Mouse (Mus musculus) midbrain, embryonic 11.5 days (tissue): ENCODE measurements at regions not wholly inside any gene's neighbourhood (a gene's known extent, or its start where the extent isn't known, plus 50 kb on each side); places are given as distances from the start of the nearest gene placed in this dataset.
A peak's percentile ranks its signal among the peaks of the same experiment; 100 is the strongest.

Source experiments
- ATAC-seq: fragments of 200-750 bp; cut with Nextera tagmentation; 2 replicates; pipeline ENCODE4 v1.8.0; 2017; ENCODE audit warnings: moderate TSS enrichment, moderate library complexity; ENCODE audit not compliant: low FRiP score
- DNase-seq: peaks from one replicate; pipeline ENCODE4 v3.0.0; 2015; ENCODE audit warnings: low spot score; ENCODE audit errors: missing footprints
- H3K27ac ChIP-seq: fragments of 300-500 bp; sonication (generic); 2 replicates; pipeline ENCODE4 v1.5.1; 2014; ENCODE audit warnings: low read depth, low read length
- H3K27me3 ChIP-seq: fragments of 300-500 bp; sonication (generic); 2 replicates; pipeline ENCODE4 v1.6.1; 2014; ENCODE audit warnings: mild to moderate bottlenecking, low read length, moderate library complexity, mixed read lengths; ENCODE audit not compliant: control insufficient read depth, insufficient read depth
- H3K36me3 ChIP-seq: fragments of 300-500 bp; sonication (generic); 2 replicates; pipeline ENCODE4 v1.6.1; 2014; ENCODE audit warnings: mild to moderate bottlenecking, low read length, moderate library complexity, mixed read lengths; ENCODE audit not compliant: control insufficient read depth, insufficient read depth
- H3K4me1 ChIP-seq: fragments of 300-500 bp; sonication (generic); 2 replicates; pipeline ENCODE4 v1.6.1; 2014; ENCODE audit warnings: low read length; ENCODE audit not compliant: control insufficient read depth, insufficient read depth
- H3K4me2 ChIP-seq: fragments of 300-500 bp; sonication (generic); 2 replicates; pipeline ENCODE4 v1.6.1; 2014; ENCODE audit warnings: mild to moderate bottlenecking, moderate library complexity
- H3K4me3 ChIP-seq: fragments of 300-500 bp; sonication (generic); 2 replicates; pipeline ENCODE4 v1.5.1; 2014; ENCODE audit warnings: low read depth, low read length
- H3K9ac ChIP-seq: fragments of 300-500 bp; sonication (generic); 2 replicates; pipeline ENCODE4 v1.6.1; 2014; ENCODE audit warnings: low read length
- H3K9me3 ChIP-seq: fragments of 300-500 bp; sonication (generic); 2 replicates; pipeline ENCODE4 v1.6.1; 2016; ENCODE audit warnings: low read length; ENCODE audit not compliant: control insufficient read depth
- WGBS: fragments of 180-500 bp; shearing (Covaris S2); extraction: QIAGEN DNeasy Blood & Tissue Kit; methylation state at CpG from one replicate; pipeline ENCODE4 v1.1.7; 2014; 5-methylcytosine and 5-hydroxymethylcytosine counted together

DNA sequence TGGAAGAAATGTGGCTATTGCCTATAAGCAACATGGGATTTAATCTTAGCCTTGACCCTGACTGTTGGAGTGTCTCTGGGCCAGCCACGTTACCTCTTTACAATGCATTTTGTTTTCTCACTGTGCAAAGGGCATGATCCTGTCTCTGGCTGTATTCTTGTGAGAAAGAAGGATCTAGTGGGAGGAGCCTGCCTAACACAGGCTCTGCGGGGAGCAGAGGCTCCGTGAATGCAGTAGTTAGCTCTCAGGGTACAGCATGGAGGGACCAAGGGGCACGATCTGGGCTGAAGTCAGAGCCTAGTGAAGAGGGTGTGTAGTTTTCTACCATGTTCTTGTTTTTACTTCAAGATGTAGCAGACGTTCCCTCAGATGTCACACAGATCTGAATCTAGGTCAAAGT, 395.8 kb upstream of the Fam92a start:
- no peak overlapping the region for H3K4me3 ChIP-seq
- H3K9me3 ChIP-seq, result no peaks in the 10 kb centered on the region
- H3K4me1 ChIP-seq, result peaks cover 8% of the 10 kb centered on the region; the same call in 1 of the 2 replicates
- H3K36me3 ChIP-seq, result no peaks in the 10 kb centered on the region
- H3K27me3 ChIP-seq, result no peaks in the 10 kb centered on the region
- 6% methylated on average over 5 of the region's 5 CpGs for WGBS
- peak; percentile 83 for ATAC-seq
- H3K9ac ChIP-seq, result 0 out of 2 replicates have a peak overlapping the region, but pooled peaks have one; percentile 22
- H3K27ac ChIP-seq, result no peak overlapping the region
- DNase-seq, result no peak
- H3K4me2 ChIP-seq, result peak overlapping the region; percentile 22; the same call in 1 of the 2 replicates

DNA sequence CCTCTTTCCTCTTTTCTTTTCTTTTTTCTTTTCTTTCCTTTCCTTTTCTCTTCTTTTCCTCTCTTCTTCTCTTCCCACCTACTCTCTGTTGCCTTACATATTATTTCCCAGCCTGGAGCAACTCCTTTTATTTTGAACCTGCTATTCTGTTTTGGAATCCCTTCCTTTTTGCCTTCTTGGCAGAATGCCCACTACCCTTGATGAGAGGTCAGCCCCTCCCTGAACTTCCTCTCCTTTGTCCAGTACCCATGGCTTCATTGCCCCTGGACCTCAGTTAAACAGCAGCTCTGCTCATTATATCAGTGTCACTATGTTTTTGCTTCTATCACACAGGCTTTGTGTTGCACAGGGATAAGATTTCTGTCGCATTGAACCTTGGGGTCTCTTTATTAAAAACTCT, 391.2 kb upstream of the Fam92a start:
- DNase-seq (no peak), ATAC-seq (no peak)
- Histone ChIP-seq H3K9ac (no peak overlapping the region), H3K9me3 (no peaks in the 10 kb centered on the region), H3K36me3 (no peaks in the 10 kb centered on the region), H3K27ac (no peak overlapping the region), H3K4me2 (no peak overlapping the region), H3K4me1 (peaks cover 3% of the 10 kb centered on the region; the same call in 1 of the 2 replicates), H3K27me3 (no peaks in the 10 kb centered on the region), H3K4me3 (no peak overlapping the region)
- WGBS, result 62% methylated on average over 1 of the region's 1 CpGs

GRCm38 (mm10) chr4:12560546-12560945, 388.7 kb upstream of the Fam92a start:
- H3K4me1 ChIP-seq, result no peaks in the 10 kb centered on the region
- H3K9me3 ChIP-seq, result no peaks in the 10 kb centered on the region
- no peaks in the 10 kb centered on the region for H3K27me3 ChIP-seq
- no peak overlapping the region for H3K4me2 ChIP-seq
- no peak for ATAC-seq
- H3K9ac ChIP-seq, result no peak overlapping the region
- no peak overlapping the region for H3K4me3 ChIP-seq
- no peak overlapping the region for H3K27ac ChIP-seq
- DNase-seq, result no peak
- WGBS, result 69% methylated on average over 3 of the region's 3 CpGs
- no peaks in the 10 kb centered on the region for H3K36me3 ChIP-seq

GRCm38 (mm10) chr4:12560015-12560414, 388.2 kb upstream of the Fam92a start:
- Histone ChIP-seq H3K9me3 (no peaks in the 10 kb centered on the region), H3K4me2 (no peak overlapping the region), H3K27ac (no peak overlapping the region), H3K9ac (no peak overlapping the region), H3K4me3 (no peak overlapping the region), H3K4me1 (no peaks in the 10 kb centered on the region), H3K27me3 (no peaks in the 10 kb centered on the region), H3K36me3 (no peaks in the 10 kb centered on the region)
- 82% methylated on average over 4 of the region's 4 CpGs for WGBS
- DNase-seq, result no peak
- no peak for ATAC-seq

DNA sequence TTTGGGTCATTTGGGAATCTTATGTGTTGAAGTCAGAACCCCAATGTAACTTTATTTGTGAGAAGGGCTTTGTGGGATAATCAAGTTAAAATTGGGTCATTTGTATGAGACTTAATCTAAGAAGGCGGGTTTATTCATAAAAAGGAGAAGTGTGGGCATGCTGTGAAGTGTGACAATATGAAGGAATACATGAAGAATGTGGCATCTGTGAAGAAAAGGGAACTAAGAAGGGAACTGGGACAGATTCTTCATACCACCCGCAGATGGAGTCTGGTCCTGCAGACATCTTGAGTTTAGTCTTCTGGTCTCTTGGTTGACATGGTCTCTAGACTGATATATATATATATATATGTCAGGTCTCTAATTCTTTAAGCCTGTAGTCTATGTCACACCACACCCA, 385.3 kb upstream of the Fam92a start:
- no peak for DNase-seq
- 86% methylated on average over 2 of the region's 2 CpGs for WGBS
- ATAC-seq, result no peak

DNA sequence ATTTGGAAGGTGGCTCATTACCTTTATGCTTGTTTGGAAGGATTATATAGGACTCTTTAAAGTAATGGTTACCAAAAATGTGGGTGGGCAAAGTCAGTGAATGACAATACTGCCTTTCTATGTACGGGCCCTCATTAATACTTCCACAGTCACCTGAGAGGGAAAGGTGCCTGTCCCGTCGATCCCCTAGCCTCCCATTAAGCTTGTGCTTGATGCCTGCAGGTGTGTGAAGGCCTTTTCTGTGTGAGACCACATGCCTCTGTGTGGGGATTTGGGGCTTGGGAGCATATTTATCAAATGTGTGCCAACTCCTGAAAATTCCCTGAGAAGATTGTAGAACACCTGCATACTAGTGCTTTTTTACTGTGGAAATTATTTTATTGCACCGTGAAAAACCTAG, 377.4 kb upstream of the Fam92a start:
- Histone ChIP-seq H3K27ac (no peak overlapping the region), H3K4me2 (no peak overlapping the region), H3K9me3 (no peaks in the 10 kb centered on the region), H3K9ac (no peak overlapping the region), H3K27me3 (no peaks in the 10 kb centered on the region), H3K4me3 (no peak overlapping the region), H3K4me1 (no peaks in the 10 kb centered on the region), H3K36me3 (no peaks in the 10 kb centered on the region)
- 84% methylated on average over 4 of the region's 4 CpGs for WGBS
- ATAC-seq (no peak), DNase-seq (no peak)

More for the DNA sequence above, 385.3 kb upstream of the Fam92a start:
- Histone ChIP-seq H3K9ac (no peak overlapping the region), H3K36me3 (no peaks in the 10 kb centered on the region), H3K4me2 (no peak overlapping the region), H3K27me3 (no peaks in the 10 kb centered on the region), H3K4me1 (no peaks in the 10 kb centered on the region), H3K27ac (no peak overlapping the region), H3K4me3 (no peak overlapping the region), H3K9me3 (no peaks in the 10 kb centered on the region)

- no peaks in the 10 kb centered on the region for H3K27me3 ChIP-seq
- DNase-seq, result no peak
- WGBS, result 76% methylated on average over 2 of the region's 2 CpGs
Observed at GRCm38 (mm10) chr4:12543906-12544305, 372.1 kb upstream of the Fam92a start.

GRCm38 (mm10) chr4:12541508-12541907, 369.7 kb upstream of the Fam92a start:
- DNase-seq, result no peak
- H3K27me3 ChIP-seq, result no peaks in the 10 kb centered on the region
- no peak overlapping the region for H3K9ac ChIP-seq
- H3K9me3 ChIP-seq, result no peaks in the 10 kb centered on the region
- no peak overlapping the region for H3K4me3 ChIP-seq
- WGBS, result 87% methylated on average over 1 of the region's 1 CpGs
- no peaks in the 10 kb centered on the region for H3K36me3 ChIP-seq
- H3K4me2 ChIP-seq, result no peak overlapping the region
- H3K27ac ChIP-seq, result no peak overlapping the region
- no peak for ATAC-seq
- peaks cover 12% of the 10 kb centered on the region for H3K4me1 ChIP-seq

More at GRCm38 (mm10) chr4:12543906-12544305, 372.1 kb upstream of the Fam92a start:
- H3K36me3 ChIP-seq, result no peaks in the 10 kb centered on the region
- no peaks in the 10 kb centered on the region for H3K9me3 ChIP-seq
- H3K4me1 ChIP-seq, result peaks cover 12% of the 10 kb centered on the region
- no peak overlapping the region for H3K27ac ChIP-seq
- no peak overlapping the region for H3K4me3 ChIP-seq
- no peak overlapping the region for H3K4me2 ChIP-seq
- no peak for ATAC-seq
- no peak overlapping the region for H3K9ac ChIP-seq

- peak; percentile 64 for ATAC-seq
- Histone ChIP-seq H3K36me3 (no peaks in the 10 kb centered on the region), H3K9ac (peak overlapping the region; percentile 40; the same call in 1 of the 2 replicates), H3K9me3 (no peaks in the 10 kb centered on the region), H3K4me2 (peak overlapping the region; percentile 31), H3K27me3 (no peaks in the 10 kb centered on the region), H3K4me1 (peaks cover 19% of the 10 kb centered on the region), H3K27ac (peak overlapping the region; percentile 40), H3K4me3 (no peak overlapping the region)
- WGBS, result 18% methylated on average over 4 of the region's 4 CpGs
- peak; percentile 88 for DNase-seq
Observed at GRCm38 (mm10) chr4:12539184-12539791, 367.5 kb upstream of the Fam92a start.
